Mouse (Mus musculus) liver, embryonic 14.5 days (tissue): ENCODE measurements around the gene Epn3. TPM values are rescaled to one million over a fixed set of nuclear protein-coding genes. Genes with fewer than 3 reads are reported as not detected.

Experiments used
- ATAC-seq: fragments of 200-750 bp; cut with Nextera tagmentation; 2 replicates; pipeline ENCODE4 v1.8.0; 2017; ENCODE audit warnings: moderate number of reproducible peaks, mild to moderate bottlenecking, moderate library complexity; ENCODE audit not compliant: insufficient read depth
- DNase-seq, 3 experiments: peaks; one replicate each; pipeline ENCODE4 v3.0.0-alpha.2; 2012 to 2013; ENCODE audit warnings: low read depth in 3 of 3, low spot score in 3 of 3
- H3K27ac ChIP-seq: fragments of 300-500 bp; sonication (generic); 2 replicates; pipeline ENCODE4 v1.5.1; 2014; ENCODE audit warnings: moderate library complexity, mild to moderate bottlenecking, control low read depth, inconsistent platforms
- H3K27me3 ChIP-seq: fragments of 300-500 bp; sonication (generic); 2 replicates; pipeline ENCODE4 v1.6.1; 2014; ENCODE audit warnings: mild to moderate bottlenecking, low read length, moderate library complexity; ENCODE audit not compliant: control insufficient read depth, insufficient read depth
- H3K36me3 ChIP-seq: fragments of 300-500 bp; sonication (generic); replicated peaks from 2 replicates; pipeline ENCODE4 v1.6.1; 2014; ENCODE audit warnings: low read depth; ENCODE audit not compliant: control insufficient read depth, insufficient read depth
- H3K4me1 ChIP-seq, 2 experiments: fragments of 200-500 bp in 1 of 2; fragments of 300-500 bp in 1 of 2; sonication (generic) in 1 of 2; replicated peaks; 2 replicates each; pipeline ENCODE4 v1.6.1; 2012 to 2014; ENCODE audit warnings: antibody characterized with exemption in 1 of 2, inconsistent platforms in 1 of 2, low read length in 1 of 2; ENCODE audit not compliant: control insufficient read depth in 2 of 2, insufficient read depth in 2 of 2
- H3K4me2 ChIP-seq: fragments of 300-500 bp; sonication (generic); 2 replicates; pipeline ENCODE4 v1.6.1; 2014; ENCODE audit warnings: low read depth, mild to moderate bottlenecking, control low read depth, moderate library complexity
- H3K4me3 ChIP-seq, 2 experiments: fragments of 200-500 bp in 1 of 2; fragments of 300-500 bp in 1 of 2; sonication (generic) in 1 of 2; 2 replicates each; pipeline ENCODE4 v1.5.1; 2012 to 2014; ENCODE audit warnings: low read depth in 2 of 2, low read length in 2 of 2, mild to moderate bottlenecking in 2 of 2, control low read depth in 1 of 2, inconsistent platforms in 1 of 2, moderate library complexity in 1 of 2; ENCODE audit not compliant: insufficient read depth in 1 of 2
- H3K9ac ChIP-seq: fragments of 300-500 bp; sonication (generic); replicated peaks from 2 replicates; pipeline ENCODE4 v1.6.1; 2014; ENCODE audit warnings: mild to moderate bottlenecking, control low read depth, moderate library complexity
- H3K9me3 ChIP-seq: fragments of 300-500 bp; sonication (generic); 2 replicates; pipeline ENCODE4 v1.6.1; 2016; ENCODE audit warnings: low read length, mixed read lengths; ENCODE audit not compliant: control insufficient read depth
- CTCF ChIP-seq: IDR thresholded peaks from 2 replicates; pipeline ENCODE4 v1.5.1; 2016; ENCODE audit warnings: antibody characterized with exemption, low read depth, control low read depth
- EP300 ChIP-seq: IDR thresholded peaks from 2 replicates; pipeline ENCODE4 v1.6.1; 2016; ENCODE audit warnings: antibody characterized with exemption, low read depth
- WGBS: fragments of 180-500 bp; shearing (Covaris S2); extraction: QIAGEN DNeasy Blood & Tissue Kit; methylation state at CpG from one replicate; pipeline ENCODE4 v1.1.7; 2014; ENCODE audit not compliant: insufficient replicate concordance; 5-methylcytosine and 5-hydroxymethylcytosine counted together
- polyA plus RNA-seq, 2 experiments: library from polyadenylated mRNA; depleted of rRNA in 1 of 2; stranded (reverse) in 1 of 2; unstranded in 1 of 2; fragments of >200 nt; fragmentation: Nextera tagmentation in 1 of 2; extraction: Ambion mirVana in 1 of 2; gene quantifications; 2 replicates each; pipeline versions ENCODE4 v1.2.1 to v1.2.3; 2012 to 2014

The Epn3 gene
- polyA plus RNA-seq, 2 experiments: 0.04 TPM; not detected in 1

GRCm38 (mm10) chr11:94471740-94472584, 27.8 kb downstream of the Epn3 start:
- ATAC-seq (no peak), DNase-seq (no peak)
- TF ChIP-seq CTCF: no peak
- TF ChIP-seq EP300: no peak
- no peak overlapping the region for H3K4me2 ChIP-seq
- H3K4me3 ChIP-seq: no peak overlapping the region
- no peaks in the 10 kb centered on the region for H3K4me1 ChIP-seq
- H3K27ac ChIP-seq: no peak overlapping the region
- WGBS: 5% methylated on average over 17 of the region's 17 CpGs
- H3K9ac ChIP-seq: no peak overlapping the region
- no peaks in the 10 kb centered on the region for H3K9me3 ChIP-seq
- H3K36me3 ChIP-seq: no peaks in the 10 kb centered on the region
- H3K27me3 ChIP-seq: peaks cover 65% of the 10 kb centered on the region

- H3K27me3 ChIP-seq: peaks cover 51% of the 10 kb centered on the region
- H3K27ac ChIP-seq: no peak overlapping the region
- TF ChIP-seq CTCF: no peak
- TF ChIP-seq EP300: no peak
- no peak overlapping the region for H3K9ac ChIP-seq
- no peak for DNase-seq
- H3K4me3 ChIP-seq: no peak overlapping the region
- no peaks in the 10 kb centered on the region for H3K4me1 ChIP-seq
- 52% methylated on average over 7 of the region's 7 CpGs for WGBS
- ATAC-seq: no peak
- H3K36me3 ChIP-seq: no peaks in the 10 kb centered on the region
- no peaks in the 10 kb centered on the region for H3K9me3 ChIP-seq
- no peak overlapping the region for H3K4me2 ChIP-seq
Observed at GRCm38 (mm10) chr11:94470391-94470790, 29.4 kb downstream of the Epn3 start.

- H3K4me2 ChIP-seq: no peak overlapping the region
- DNase-seq: no peak
Observed at GRCm38 (mm10) chr11:94469136-94470064, 30.4 kb downstream of the Epn3 start.

GRCm38 (mm10) chr11:94468582-94469064, 31.2 kb downstream of the Epn3 start:
- TF ChIP-seq EP300 (no peak), CTCF (no peak)
- Histone ChIP-seq H3K27ac (no peak overlapping the region), H3K4me2 (no peak overlapping the region), H3K4me1 (no peaks in the 10 kb centered on the region), H3K9ac (no peak overlapping the region), H3K27me3 (peaks cover 34% of the 10 kb centered on the region), H3K4me3 (no peak overlapping the region), H3K9me3 (no peaks in the 10 kb centered on the region), H3K36me3 (no peaks in the 10 kb centered on the region)
- 42% methylated on average over 4 of the region's 4 CpGs for WGBS
- no peak for DNase-seq
- no peak for ATAC-seq

More at GRCm38 (mm10) chr11:94469136-94470064, 30.4 kb downstream of the Epn3 start:
- no peaks in the 10 kb centered on the region for H3K9me3 ChIP-seq
- WGBS: 32% methylated on average over 9 of the region's 9 CpGs
- no peak overlapping the region for H3K4me3 ChIP-seq
- no peaks in the 10 kb centered on the region for H3K36me3 ChIP-seq
- H3K27me3 ChIP-seq: peaks cover 41% of the 10 kb centered on the region
- no peaks in the 10 kb centered on the region for H3K4me1 ChIP-seq
- TF ChIP-seq EP300 (no peak), CTCF (no peak)
- ATAC-seq: no peak
- H3K9ac ChIP-seq: no peak overlapping the region
- no peak overlapping the region for H3K27ac ChIP-seq
